Mouse (Mus musculus): Measurements from ENCODE around the gene Praf2.

DNA sequence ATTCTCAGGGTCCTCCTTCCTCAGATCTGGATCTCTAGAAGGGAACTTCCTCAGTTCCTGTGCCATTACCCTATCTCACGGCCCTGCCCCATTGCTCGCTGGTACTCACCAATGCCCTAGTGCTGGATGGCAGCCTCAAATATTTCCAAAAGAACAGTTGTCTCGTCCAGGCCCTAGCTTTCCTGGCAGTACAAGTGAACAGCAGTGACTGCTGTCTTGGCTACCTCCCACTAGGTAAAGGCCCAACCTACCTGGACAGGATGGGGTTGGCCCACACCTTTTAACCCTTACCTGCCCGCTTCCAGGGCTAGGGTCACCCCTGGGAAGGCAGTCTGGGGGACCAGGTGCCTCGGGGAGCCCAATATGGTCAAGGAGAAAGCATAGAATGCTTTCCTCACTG, 12.9 kb downstream of the Praf2 start:
- TF ChIP-seq TAL1 (IDR thresholded peaks at IDR 0.05; ENCODE audit: low read length) (no peak), GATA1 (IDR thresholded peaks at IDR 0.05; ENCODE audit: low read length) (no peak)
